Mouse (Mus musculus): ENCODE results near the gene Znhit1. TPM values are rescaled to one million over a fixed set of nuclear protein-coding genes. Genes with fewer than 3 reads are reported as not detected.
A peak's percentile ranks its signal among the peaks of the same experiment; 100 is the strongest.

Znhit1 gene
- polyA plus RNA-seq, 1 experiment = 32.4 TPM

DNA sequence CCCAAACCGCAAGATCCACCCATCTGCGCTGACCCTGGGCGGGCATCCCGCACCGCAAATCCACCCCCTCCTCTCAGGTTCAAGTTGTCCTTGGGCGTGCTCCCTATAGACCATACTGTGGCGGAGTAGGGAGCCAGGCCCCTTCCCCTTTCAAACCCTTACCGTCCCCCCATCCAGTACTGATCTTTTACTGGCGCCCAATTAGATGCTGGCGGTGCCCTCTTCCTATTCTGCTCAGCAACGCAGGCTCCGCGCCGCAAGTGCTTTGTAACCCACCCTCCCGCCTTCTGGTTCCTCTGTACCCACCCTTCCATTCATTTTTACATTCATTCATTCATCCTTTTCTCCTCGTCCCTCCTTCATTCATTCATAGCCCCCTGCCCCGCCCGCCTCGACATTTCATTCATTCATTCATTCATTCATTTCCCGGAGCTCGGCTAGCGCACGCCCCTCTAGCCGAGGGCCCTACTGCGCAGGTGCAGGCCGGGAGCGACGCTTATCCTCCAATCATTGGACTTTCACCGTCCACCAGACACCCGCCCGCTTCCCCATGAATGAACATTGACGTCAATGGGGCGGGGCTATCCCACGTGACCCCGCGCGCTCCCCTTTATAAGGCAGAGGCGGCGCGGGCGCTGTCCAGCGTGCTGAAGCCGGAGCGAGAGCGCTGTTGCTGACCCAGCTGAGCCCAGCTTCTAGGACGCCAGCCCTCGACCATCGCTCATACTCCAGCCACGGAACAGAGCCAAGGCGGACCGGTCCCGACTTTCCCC, 42.0 kb upstream of the Znhit1 start:
- peak; percentile 84 to 90 for DNase-seq (ENCODE audit: low read depth in 1 of 2, low spot score in 2 of 2)
- TF ChIP-seq POLR2A (IDR thresholded peaks at IDR 0.05; ENCODE audit: low read depth, low read length) (no peak), CTCF (IDR thresholded peaks at IDR 0.05; ENCODE audit: extremely low read depth, insufficient read depth, insufficient read length, insufficient replicate concordance) (no peak)
- no peak overlapping the region for H3K27ac ChIP-seq (ENCODE audit: insufficient read depth, low read length)
- 2% methylated on average over 52 of the region's 52 CpGs for WGBS
- peak overlapping the region; percentile 10; the same call in 1 of the 2 replicates for H3K4me3 ChIP-seq (ENCODE audit: extremely low read depth, insufficient read depth, insufficient read length)
- peaks cover 21% of the 10 kb centered on the region for H3K27me3 ChIP-seq (ENCODE audit: control insufficient read depth, insufficient read depth, low read length)
- no peaks in the 10 kb centered on the region for H3K36me3 ChIP-seq (ENCODE audit: control insufficient read depth, insufficient read depth, low read length)
- peaks cover 28% of the 10 kb centered on the region for H3K4me1 ChIP-seq (ENCODE audit: control insufficient read depth, insufficient read depth, insufficient read length)

- H3K4me3 ChIP-seq (ENCODE audit: extremely low read depth, insufficient read depth, insufficient read length) = no peak overlapping the region
- DNase-seq (ENCODE audit: low read depth in 1 of 2, low spot score in 2 of 2) = no peak
- peaks cover 21% of the 10 kb centered on the region for H3K27me3 ChIP-seq (ENCODE audit: control insufficient read depth, insufficient read depth, low read length)
- TF ChIP-seq POLR2A (IDR thresholded peaks at IDR 0.05; ENCODE audit: low read depth, low read length) = no peak
- no peak for TF ChIP-seq CTCF (IDR thresholded peaks at IDR 0.05; ENCODE audit: extremely low read depth, insufficient read depth, insufficient read length, insufficient replicate concordance)
- no peaks in the 10 kb centered on the region for H3K36me3 ChIP-seq (ENCODE audit: control insufficient read depth, insufficient read depth, low read length)
- H3K4me1 ChIP-seq (ENCODE audit: control insufficient read depth, insufficient read depth, insufficient read length) = peaks cover 28% of the 10 kb centered on the region
- 6% methylated on average over 8 of the region's 8 CpGs for WGBS
- H3K27ac ChIP-seq (ENCODE audit: insufficient read depth, low read length) = no peak overlapping the region
Observed at GRCm38 (mm10) chr5:137029273-137029585, 41.4 kb upstream of the Znhit1 start.

DNA sequence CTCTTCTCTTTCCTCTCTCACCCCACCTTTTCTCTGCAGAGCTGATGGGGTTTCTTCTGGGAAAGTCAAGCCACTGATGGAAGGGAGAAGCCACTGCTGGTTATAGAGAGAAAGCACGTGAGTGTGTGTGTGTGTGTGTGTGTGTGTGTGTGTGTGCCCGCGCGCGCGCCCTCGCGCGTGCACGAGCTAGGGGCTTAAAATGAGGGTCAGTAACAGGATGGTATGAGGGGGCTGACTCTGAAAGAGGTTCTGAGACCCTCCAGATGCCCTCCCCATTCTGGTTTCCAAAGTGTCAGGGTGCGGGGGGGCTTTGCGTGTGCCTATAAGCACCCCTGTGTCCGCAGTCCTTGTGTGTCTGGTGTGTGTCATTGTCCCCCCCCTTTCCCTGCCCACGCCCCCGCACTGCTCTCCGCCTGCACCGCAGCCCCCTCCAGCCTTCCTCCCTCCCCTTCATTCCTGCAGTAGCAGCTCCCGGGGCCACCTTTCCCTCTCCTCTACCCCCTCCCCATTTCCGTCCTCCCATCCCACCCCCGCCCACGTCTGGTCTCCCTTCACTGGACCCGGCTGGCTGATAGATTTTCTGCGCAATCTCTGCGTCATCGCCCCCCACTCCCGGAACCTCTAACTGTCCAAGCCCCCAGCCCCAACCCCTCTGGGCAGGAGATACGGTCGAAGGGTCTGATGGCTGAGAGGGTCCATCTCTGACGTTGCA, 40.9 kb upstream of the Znhit1 start:
- H3K27me3 ChIP-seq (ENCODE audit: control insufficient read depth, insufficient read depth, low read length) = peaks cover 23% of the 10 kb centered on the region
- 8% methylated on average over 28 of the region's 29 CpGs for WGBS
- no peak for DNase-seq (ENCODE audit: low read depth in 1 of 2, low spot score in 2 of 2)
- H3K27ac ChIP-seq (ENCODE audit: insufficient read depth, low read length) = no peak overlapping the region
- no peaks in the 10 kb centered on the region for H3K36me3 ChIP-seq (ENCODE audit: control insufficient read depth, insufficient read depth, low read length)
- H3K4me3 ChIP-seq (ENCODE audit: extremely low read depth, insufficient read depth, insufficient read length) = no peak overlapping the region
- peaks cover 28% of the 10 kb centered on the region for H3K4me1 ChIP-seq (ENCODE audit: control insufficient read depth, insufficient read depth, insufficient read length)
- no peak for TF ChIP-seq CTCF (IDR thresholded peaks at IDR 0.05; ENCODE audit: extremely low read depth, insufficient read depth, insufficient read length, insufficient replicate concordance)
- no peak for TF ChIP-seq POLR2A (IDR thresholded peaks at IDR 0.05; ENCODE audit: low read depth, low read length)

GRCm38 (mm10) chr5:137026092-137026491, 38.3 kb upstream of the Znhit1 start, which contains the start of gene Vgf:
Vgf (plus strand) TSS chr5:137026392.
- no peak within 1 kb of the TSS for H3K27ac ChIP-seq (ENCODE audit: insufficient read depth, low read length)
- peaks cover 10% of the 10 kb centered on the region for H3K4me1 ChIP-seq (ENCODE audit: control insufficient read depth, insufficient read depth, insufficient read length)
- no peak within 1 kb of the TSS for H3K4me3 ChIP-seq (ENCODE audit: extremely low read depth, insufficient read depth, insufficient read length)
- DNase-seq (ENCODE audit: low read depth in 1 of 2, low spot score in 2 of 2) = no peak
- peaks cover 14% of the 10 kb centered on the region for H3K27me3 ChIP-seq (ENCODE audit: control insufficient read depth, insufficient read depth, low read length)
- no peak for TF ChIP-seq CTCF (IDR thresholded peaks at IDR 0.05; ENCODE audit: extremely low read depth, insufficient read depth, insufficient read length, insufficient replicate concordance)
- no peak for TF ChIP-seq POLR2A (IDR thresholded peaks at IDR 0.05; ENCODE audit: low read depth, low read length)
- WGBS = 18% methylated on average over 4 of the region's 4 CpGs
- no peaks in the 10 kb centered on the region for H3K36me3 ChIP-seq (ENCODE audit: control insufficient read depth, insufficient read depth, low read length)

DNA sequence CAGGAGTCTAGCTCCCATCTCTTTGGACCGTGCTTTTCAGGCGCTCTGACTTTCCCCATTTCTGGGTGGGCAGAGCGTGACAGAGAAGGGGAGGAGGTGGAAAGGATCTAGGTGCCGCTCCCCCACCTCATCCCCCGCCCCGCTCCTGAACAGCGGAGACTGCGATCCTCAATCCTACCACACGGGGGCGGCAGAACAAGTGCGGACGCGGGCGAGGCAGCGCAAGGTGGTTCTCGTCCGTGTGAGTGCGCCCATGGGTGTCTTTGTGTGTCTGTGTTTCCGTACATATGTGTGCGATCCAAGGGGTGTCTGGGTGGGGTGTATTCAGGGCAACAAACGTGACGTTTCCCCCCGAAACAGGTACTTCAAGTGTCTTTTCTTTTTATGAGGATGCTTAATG, 37.3 kb upstream of the Znhit1 start:
- peak; percentile 36 to 71 for DNase-seq (ENCODE audit: low read depth in 1 of 2, low spot score in 2 of 2)
- Histone ChIP-seq H3K4me3 (ENCODE audit: extremely low read depth, insufficient read depth, insufficient read length) (no peak overlapping the region), H3K27me3 (ENCODE audit: control insufficient read depth, insufficient read depth, low read length) (peaks cover 5% of the 10 kb centered on the region), H3K4me1 (ENCODE audit: control insufficient read depth, insufficient read depth, insufficient read length) (peaks cover 3% of the 10 kb centered on the region; the same call in 1 of the 2 replicates), H3K36me3 (ENCODE audit: control insufficient read depth, insufficient read depth, low read length) (no peaks in the 10 kb centered on the region), H3K27ac (ENCODE audit: insufficient read depth, low read length) (no peak overlapping the region)
- WGBS = under 1% methylated on average over 23 of the region's 23 CpGs
- TF ChIP-seq CTCF (IDR thresholded peaks at IDR 0.05; ENCODE audit: extremely low read depth, insufficient read depth, insufficient read length, insufficient replicate concordance) (peak; percentile 98), POLR2A (IDR thresholded peaks at IDR 0.05; ENCODE audit: low read depth, low read length) (no peak)

DNA sequence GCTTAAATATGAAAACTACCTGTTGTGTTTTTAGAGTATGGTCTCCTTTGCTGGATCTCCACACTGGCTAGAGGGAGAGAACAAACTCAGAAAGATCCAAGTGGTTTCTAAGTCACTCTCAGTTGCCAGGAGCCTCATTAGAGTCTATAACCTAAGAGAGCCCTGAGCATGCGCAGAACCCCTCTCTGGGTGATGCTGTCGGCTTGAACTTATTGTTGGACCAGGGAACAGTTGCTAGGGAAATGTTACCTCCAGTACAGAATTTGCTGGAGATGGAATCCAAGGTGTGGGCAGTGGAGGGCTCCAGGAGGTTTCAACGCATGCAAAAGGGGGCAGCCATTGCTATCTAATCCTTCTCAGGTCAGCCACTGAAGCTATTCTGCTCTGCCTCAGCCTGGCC, 36.5 kb upstream of the Znhit1 start:
- no peaks in the 10 kb centered on the region for H3K4me1 ChIP-seq (ENCODE audit: control insufficient read depth, insufficient read depth, insufficient read length)
- TF ChIP-seq POLR2A (IDR thresholded peaks at IDR 0.05; ENCODE audit: low read depth, low read length) = no peak
- no peak for TF ChIP-seq CTCF (IDR thresholded peaks at IDR 0.05; ENCODE audit: extremely low read depth, insufficient read depth, insufficient read length, insufficient replicate concordance)
- H3K4me3 ChIP-seq (ENCODE audit: extremely low read depth, insufficient read depth, insufficient read length) = no peak overlapping the region
- H3K36me3 ChIP-seq (ENCODE audit: control insufficient read depth, insufficient read depth, low read length) = no peaks in the 10 kb centered on the region
- WGBS = 50% methylated on average over 3 of the region's 3 CpGs
- DNase-seq (ENCODE audit: low read depth in 1 of 2, low spot score in 2 of 2) = no peak
- no peak overlapping the region for H3K27ac ChIP-seq (ENCODE audit: insufficient read depth, low read length)
- peaks cover 5% of the 10 kb centered on the region for H3K27me3 ChIP-seq (ENCODE audit: control insufficient read depth, insufficient read depth, low read length)

DNA sequence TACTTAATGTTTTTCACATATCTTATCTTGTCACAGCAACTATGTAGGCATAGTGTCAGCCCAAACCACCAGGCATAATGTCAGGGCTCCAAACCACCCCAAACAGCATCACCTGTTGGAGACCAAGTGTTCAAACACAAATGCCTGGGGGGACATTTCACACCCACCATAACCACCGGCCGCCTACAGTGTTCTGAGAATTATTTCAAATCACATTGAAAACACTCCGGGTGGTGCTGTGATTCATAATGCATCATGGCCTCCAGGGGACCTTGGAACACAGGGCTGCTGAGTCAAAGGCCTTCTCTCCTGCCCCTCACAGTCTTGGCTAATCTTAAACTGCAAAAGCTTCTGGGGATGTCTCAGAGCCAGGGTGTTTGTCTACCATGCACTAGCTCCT, 28.1 kb upstream of the Znhit1 start:
- Histone ChIP-seq H3K4me3 (ENCODE audit: extremely low read depth, insufficient read depth, insufficient read length) (no peak overlapping the region), H3K27ac (ENCODE audit: insufficient read depth, low read length) (no peak overlapping the region), H3K36me3 (ENCODE audit: control insufficient read depth, insufficient read depth, low read length) (no peaks in the 10 kb centered on the region), H3K27me3 (ENCODE audit: control insufficient read depth, insufficient read depth, low read length) (no peaks in the 10 kb centered on the region), H3K4me1 (ENCODE audit: control insufficient read depth, insufficient read depth, insufficient read length) (no peaks in the 10 kb centered on the region)
- 88% methylated on average over 3 of the region's 3 CpGs for WGBS
- no peak for DNase-seq (ENCODE audit: low read depth in 1 of 2, low spot score in 2 of 2)
- TF ChIP-seq CTCF (IDR thresholded peaks at IDR 0.05; ENCODE audit: extremely low read depth, insufficient read depth, insufficient read length, insufficient replicate concordance) (no peak), POLR2A (IDR thresholded peaks at IDR 0.05; ENCODE audit: low read depth, low read length) (no peak)
